Mouse (Mus musculus): ENCODE measurements around the gene Gm10188.
A peak's percentile ranks its signal among the peaks of the same experiment; 100 is the strongest.

The Gm10188 gene

GRCm38 (mm10) chr1:132229667-132230066, at the start of gene Gm10188:
Gene Gm10188, minus strand, starts transcription at chr1:132229767.
- DNase-seq (ENCODE audit: low read depth, low spot score), result no peak

- no peak for DNase-seq (ENCODE audit: low read depth, low spot score)
Measured at GRCm38 (mm10) chr1:132277124-132277523, 47.6 kb upstream of the Gm10188 start.

- no peak for DNase-seq (ENCODE audit: low read depth, low spot score)
Measured at GRCm38 (mm10) chr1:132276694-132277093, 47.1 kb upstream of the Gm10188 start.

- no peak for DNase-seq (ENCODE audit: low read depth, low spot score)
Measured at GRCm38 (mm10) chr1:132271237-132271636, 41.7 kb upstream of the Gm10188 start.

GRCm38 (mm10) chr1:132268418-132269060, 39.0 kb upstream of the Gm10188 start:
- DNase-seq (ENCODE audit: low read depth, low spot score), result no peak

GRCm38 (mm10) chr1:132267959-132268358, 38.4 kb upstream of the Gm10188 start:
- DNase-seq (ENCODE audit: low read depth, low spot score), result no peak

GRCm38 (mm10) chr1:132266791-132267557, 37.4 kb upstream of the Gm10188 start:
- no peak for DNase-seq (ENCODE audit: low read depth, low spot score)

GRCm38 (mm10) chr1:132265936-132266335, 36.4 kb upstream of the Gm10188 start:
- DNase-seq (ENCODE audit: low read depth, low spot score), result no peak

GRCm38 (mm10) chr1:132265211-132265859, 35.8 kb upstream of the Gm10188 start:
- DNase-seq (ENCODE audit: low read depth, low spot score), result peak; percentile 60

- peak; percentile 47 for DNase-seq (ENCODE audit: low read depth, low spot score)
Measured at GRCm38 (mm10) chr1:132264577-132264976, 35.0 kb upstream of the Gm10188 start.

GRCm38 (mm10) chr1:132263618-132264017, 34.1 kb upstream of the Gm10188 start:
- no peak for DNase-seq (ENCODE audit: low read depth, low spot score)

GRCm38 (mm10) chr1:132261058-132261457, 31.5 kb upstream of the Gm10188 start:
- peak; percentile 58 for DNase-seq (ENCODE audit: low read depth, low spot score)

- DNase-seq (ENCODE audit: low read depth, low spot score), result no peak
Measured at GRCm38 (mm10) chr1:132260331-132260730, 30.8 kb upstream of the Gm10188 start.

- no peak for DNase-seq (ENCODE audit: low read depth, low spot score)
Measured at GRCm38 (mm10) chr1:132254467-132254866, 24.9 kb upstream of the Gm10188 start.

GRCm38 (mm10) chr1:132246641-132247040, 17.1 kb upstream of the Gm10188 start:
- no peak for DNase-seq (ENCODE audit: low read depth, low spot score)

- DNase-seq (ENCODE audit: low read depth, low spot score), result no peak
Measured at GRCm38 (mm10) chr1:132246137-132246536, 16.6 kb upstream of the Gm10188 start.

- DNase-seq (ENCODE audit: low read depth, low spot score), result no peak
Measured at GRCm38 (mm10) chr1:132245010-132245409, 15.4 kb upstream of the Gm10188 start.

GRCm38 (mm10) chr1:132237585-132238159, 8.1 kb upstream of the Gm10188 start:
- peak; percentile 68 for DNase-seq (ENCODE audit: low read depth, low spot score)

- no peak for DNase-seq (ENCODE audit: low read depth, low spot score)
Measured at GRCm38 (mm10) chr1:132234757-132235273, 5.2 kb upstream of the Gm10188 start.

GRCm38 (mm10) chr1:132233566-132233965, 4.0 kb upstream of the Gm10188 start:
- peak; percentile 80 for DNase-seq (ENCODE audit: low read depth, low spot score)

GRCm38 (mm10) chr1:132231470-132232274, 2.1 kb upstream of the Gm10188 start:
- no peak for DNase-seq (ENCODE audit: low read depth, low spot score)
